Mouse (Mus musculus): ENCODE results near the gene Syngap1.
"Not testable (repeated sequence)": the region's sequence is repeated elsewhere in the genome, so short reads cannot be mapped to it uniquely, and the experiment has no call there.

The Syngap1 gene

DNA sequence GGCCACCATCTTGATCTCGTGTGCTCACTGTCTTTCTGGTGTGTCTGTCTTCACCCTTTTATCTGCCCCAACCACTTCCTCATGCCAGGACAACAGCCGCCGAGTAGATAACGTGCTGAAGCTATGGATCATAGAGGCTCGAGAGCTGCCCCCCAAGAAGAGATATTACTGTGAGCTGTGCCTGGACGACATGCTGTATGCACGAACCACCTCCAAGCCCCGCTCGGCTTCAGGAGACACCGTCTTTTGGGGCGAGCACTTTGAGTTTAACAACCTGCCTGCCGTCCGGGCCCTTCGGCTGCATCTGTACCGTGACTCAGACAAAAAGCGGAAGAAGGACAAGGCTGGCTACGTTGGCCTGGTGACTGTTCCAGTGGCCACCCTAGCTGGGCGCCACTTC, 15.8 kb downstream of the Syngap1 start:
- DNase-seq, result no peak

DNA sequence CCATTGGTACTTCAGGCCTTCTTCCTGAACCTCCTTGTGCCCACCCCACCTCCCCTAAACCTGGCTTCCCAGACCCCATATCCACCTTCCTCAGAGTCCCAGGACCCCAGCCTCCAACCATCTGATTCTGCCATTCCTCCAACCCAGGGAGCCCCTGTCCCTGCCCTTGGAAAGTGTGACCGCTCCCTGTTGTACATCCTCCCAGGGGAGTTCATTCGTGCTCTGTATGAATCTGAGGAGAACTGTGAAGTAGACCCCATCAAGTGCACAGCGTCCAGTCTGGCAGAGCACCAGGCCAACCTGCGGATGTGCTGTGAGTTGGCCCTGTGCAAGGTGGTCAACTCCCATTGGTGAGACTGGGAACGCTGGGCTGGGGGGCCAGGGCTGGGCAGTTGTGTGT, 16.8 kb downstream of the Syngap1 start:
- DNase-seq, result no peak

DNA sequence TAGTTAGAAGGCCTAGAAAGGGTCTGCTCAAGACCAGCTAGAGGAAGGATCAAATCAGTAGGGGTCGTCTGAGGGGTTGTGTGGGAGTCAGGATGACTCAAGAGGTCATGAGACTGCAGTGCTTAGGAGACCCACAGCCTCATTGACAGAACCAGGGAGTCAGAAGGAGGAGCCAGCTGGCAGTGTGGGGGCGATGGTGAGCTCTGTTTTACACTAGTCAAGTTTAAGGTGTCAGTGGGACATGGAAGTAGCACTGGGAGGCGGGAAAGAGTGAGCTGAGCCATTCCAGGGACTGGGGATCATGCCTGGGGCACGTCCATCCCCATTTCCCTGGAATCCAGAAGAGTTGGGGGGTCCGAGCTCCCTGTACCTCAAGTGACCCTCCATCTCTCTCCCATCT, 17.8 kb downstream of the Syngap1 start:
- DNase-seq, result no peak

DNA sequence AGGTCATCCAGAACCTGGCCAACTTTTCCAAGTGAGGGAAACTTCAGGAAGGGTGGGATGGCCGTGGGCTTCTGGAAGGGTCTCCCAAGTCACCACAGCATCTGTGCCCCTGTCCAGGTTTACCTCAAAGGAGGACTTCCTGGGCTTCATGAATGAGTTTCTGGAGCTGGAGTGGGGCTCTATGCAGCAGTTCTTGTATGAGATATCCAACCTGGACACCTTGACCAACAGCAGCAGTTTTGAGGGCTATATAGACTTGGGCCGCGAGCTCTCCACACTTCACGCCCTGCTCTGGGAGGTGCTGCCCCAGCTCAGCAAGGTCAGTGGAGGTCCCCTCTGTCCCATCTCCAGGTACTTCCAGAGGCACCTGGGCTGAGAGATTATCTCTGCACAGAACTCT, 18.8 kb downstream of the Syngap1 start:
- DNase-seq, result no peak

DNA sequence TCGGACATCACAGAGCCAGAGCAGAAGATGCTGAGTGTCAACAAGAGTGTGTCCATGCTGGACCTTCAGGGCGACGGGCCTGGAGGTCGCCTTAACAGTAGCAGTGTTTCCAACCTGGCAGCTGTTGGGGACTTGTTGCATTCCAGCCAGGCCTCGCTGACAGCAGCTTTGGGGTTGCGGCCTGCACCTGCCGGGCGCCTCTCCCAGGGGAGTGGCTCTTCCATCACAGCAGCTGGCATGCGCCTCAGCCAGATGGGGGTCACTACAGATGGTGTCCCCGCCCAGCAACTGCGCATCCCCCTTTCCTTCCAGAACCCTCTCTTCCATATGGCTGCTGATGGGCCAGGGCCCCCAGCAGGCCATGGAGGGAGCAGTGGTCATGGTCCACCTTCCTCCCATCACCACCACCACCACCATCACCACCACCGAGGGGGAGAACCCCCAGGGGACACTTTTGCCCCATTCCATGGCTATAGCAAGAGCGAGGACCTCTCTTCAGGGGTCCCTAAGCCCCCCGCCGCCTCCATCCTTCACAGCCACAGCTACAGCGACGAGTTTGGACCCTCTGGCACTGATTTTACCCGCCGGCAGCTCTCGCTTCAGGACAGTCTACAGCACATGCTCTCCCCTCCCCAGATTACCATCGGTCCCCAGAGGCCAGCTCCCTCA, 20.7 kb downstream of the Syngap1 start:
- no peak for DNase-seq

DNA sequence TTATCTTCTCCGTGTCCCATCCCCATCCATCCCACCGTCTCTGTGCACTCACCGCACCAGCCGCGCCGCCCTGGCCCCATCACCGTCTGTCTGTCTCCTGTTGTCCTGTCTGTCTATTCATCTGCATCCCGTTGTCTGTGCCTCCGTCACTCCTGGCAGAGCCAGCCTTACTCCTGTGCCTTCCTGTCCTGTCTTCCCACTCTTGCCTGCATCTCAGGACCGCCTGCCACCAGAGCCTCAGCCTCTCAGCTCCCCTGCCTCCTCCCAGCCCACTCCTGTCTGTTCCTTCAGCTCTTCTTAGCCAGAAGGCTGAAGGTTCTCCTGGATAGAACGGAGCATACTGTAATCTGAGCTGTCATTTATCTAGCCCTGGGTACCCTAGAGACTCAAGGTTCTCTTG, 25.9 kb downstream of the Syngap1 start:
- DNase-seq, result no peak

DNA sequence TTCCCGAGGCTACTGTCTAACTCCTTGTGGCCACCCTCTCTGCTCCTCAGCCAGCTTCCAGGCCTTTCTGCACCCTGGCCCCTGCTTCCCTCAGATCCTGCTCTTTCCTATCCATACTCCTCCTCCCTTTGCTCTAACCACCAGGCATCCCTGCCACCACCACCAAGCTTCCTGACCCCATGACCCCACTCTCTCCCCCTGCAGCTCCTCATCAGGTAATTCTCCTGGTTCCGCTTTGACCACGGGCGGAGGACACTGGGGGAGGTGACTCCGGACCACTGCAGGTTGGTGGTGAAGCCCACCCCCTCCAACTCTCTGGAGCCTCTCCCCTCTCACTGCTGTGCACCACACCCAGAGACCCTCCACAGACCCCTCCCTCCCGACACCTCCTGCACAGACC, 26.4 kb downstream of the Syngap1 start:
- no peak for DNase-seq

DNA sequence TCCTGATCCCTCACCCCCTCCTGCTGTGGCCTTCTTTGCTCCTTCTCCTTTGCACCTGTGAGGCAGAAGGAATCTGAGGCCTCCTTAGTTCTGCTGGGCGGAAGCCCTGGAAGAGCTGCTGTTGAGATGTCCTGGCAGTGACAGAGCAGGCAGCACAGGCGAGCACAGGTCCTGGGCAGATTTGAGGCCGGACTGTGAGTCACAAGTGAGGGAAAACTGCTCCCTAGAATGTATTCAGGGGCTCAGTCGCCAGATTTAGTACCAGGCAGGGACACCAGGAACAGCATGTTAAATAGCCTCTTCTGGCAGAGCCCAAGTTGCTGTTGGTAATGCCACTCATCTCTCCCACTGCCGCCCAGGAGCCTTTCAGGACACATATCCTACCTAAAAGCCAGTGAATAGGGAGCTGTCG, 27.2 kb downstream of the Syngap1 start:
- no peak for DNase-seq

DNA sequence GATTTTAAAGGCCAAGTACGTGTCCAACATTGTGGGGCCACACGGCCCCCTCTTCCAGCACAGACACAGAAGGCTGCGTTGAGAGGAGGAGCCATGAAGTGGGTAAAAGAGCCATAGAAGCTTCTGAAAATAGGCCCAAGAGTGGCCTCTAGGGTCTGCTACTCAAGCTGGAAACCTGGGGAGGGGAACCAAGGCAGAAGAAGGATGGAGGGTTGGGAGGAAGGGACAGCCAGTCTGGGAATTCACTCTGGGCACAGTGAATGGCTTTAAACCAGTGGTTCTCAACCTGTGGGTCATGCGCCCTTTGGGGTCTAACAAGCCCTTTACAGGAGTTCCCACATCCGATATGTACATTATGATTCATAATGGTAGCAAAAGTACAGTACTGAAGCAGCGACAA, 28.2 kb downstream of the Syngap1 start:
- no peak for DNase-seq

DNA sequence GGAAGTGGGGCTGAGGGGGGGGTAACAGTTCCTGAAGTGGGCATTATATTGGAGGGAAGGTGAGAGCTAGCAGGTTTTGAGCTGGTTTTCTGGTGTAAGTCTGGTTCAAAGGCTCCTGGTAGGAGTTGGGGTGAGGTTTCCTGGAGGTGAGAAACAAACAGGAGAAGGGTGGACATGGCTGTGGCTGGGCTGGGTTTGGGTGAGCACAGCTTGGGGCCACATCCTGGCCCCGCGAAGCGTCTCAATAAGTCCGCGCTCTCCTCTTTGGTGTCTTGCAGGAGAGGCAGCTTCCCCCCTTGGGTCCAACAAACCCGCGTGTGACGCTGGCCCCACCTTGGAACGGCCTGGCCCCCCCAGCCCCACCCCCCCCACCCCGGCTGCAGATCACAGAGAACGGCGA, 29.2 kb downstream of the Syngap1 start:
- no peak for DNase-seq

DNA sequence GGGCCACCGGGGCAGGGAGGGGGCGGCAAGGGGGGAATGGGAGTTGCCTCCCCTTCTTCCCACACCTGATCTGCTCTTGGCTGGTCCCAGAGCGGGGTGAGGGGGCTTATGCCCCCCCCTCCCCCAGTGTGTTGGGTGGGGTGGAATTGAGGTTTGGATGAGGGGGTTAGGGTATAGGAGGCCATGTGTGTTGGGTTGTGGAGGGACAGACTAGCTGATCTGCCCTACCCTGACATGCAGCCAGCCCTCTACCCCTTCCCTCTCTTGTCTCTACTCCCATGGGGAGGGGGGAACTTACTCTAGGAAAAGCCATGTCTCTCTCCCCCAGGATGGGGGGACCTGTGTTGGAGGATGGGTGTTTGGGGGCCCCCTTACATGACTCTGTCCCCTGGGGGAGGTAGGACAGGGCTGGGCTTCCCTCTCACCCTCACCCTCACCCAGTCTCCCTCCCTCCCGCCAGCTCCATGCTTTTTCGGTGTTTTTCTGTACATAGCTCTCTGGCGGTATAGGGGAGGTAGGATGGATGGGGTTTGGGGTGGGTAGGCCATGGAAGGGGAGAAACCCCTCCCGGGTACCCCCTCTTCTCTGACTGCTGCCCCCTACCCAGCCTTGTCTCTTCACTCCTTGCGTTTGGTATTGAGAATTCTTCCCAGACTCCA, 30.3 kb downstream of the Syngap1 start:
- no peak for DNase-seq

DNA sequence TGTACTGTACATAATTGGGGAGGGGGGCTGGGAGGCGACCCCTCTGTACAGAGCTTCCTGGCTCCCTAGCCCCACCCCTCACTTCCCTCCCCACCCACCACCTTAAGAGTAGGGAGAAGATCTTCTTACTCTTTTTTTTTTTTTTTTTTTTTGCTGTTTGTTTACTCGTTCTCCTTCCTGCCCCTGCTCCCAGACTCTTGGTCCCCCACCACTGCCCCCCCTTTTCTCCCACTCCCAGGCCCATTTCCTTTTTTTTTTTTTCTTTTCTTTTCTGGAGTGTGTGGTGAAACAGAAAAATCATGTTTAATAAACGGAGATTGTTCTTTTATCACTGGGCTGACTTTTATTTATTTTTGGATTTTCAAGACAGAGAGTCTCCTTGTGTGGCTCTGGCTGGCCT, 31.1 kb downstream of the Syngap1 start:
- no peak for DNase-seq

DNA sequence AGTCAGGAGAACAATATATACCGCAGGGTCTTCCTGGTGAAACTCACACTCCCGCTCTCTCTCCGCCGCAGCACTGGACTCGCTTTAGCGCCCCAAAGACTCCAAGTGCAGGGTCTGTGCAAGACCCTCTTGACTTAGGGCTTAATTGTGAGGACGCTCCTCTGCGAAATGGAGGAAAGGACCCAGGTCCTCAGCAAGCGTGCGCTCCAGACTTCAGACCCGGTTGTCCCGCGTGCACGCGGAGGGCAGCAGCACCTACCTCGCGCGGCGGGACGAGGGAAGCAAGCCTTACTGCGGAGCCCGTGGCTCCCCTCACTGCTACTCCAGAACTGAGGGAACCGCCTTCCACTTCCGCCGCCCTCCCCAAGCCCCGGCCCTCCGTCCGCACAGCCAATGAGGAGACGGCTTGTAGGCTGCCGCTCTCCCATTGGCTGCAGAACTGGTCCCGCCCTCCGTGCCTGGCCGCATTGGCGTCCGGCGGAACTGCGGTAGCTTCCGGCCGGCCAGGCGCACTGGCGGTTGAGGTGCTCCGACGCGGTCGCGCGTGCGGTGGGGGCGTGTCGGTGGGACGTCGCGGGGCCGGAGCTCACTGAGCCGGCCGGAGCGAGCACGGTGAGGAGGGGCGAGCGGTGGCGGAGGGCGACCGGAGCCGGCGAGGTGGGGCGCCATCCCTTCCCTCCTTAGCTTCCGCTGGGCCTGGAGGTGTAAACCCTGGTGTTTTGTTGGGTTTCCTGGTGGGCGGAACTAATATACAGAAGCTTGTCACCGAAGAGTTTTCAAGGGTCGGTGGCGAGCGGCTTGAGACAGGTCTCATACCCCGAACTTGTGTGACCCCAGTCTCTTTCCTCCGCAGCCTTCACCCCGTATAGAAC, 31.9 kb downstream of the Syngap1 start, which contains the start of gene Zbtb9:
Gene Zbtb9, plus strand, starts transcription at position 465 of the 872 bp plus-strand sequence.
- peak; percentile 95 for DNase-seq

DNA sequence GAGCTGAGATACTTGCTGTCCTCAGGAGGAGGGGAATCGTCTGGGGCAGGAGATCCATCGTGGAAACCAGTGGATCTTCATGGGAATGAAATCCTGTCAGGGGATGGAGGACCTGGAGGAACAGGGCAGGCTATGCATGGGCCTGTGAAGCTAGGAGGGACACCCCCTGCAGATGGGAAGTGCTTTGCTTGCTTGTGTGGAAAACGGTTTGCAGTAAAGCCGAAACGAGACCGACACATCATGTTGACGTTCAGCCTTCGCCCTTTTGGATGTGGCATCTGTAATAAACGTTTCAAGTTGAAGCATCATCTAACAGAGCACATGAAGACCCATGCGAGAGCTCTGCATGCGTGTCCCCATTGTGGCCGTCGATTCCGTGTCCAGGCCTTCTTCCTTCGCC, 33.5 kb downstream of the Syngap1 start:
- no peak for DNase-seq

DNA sequence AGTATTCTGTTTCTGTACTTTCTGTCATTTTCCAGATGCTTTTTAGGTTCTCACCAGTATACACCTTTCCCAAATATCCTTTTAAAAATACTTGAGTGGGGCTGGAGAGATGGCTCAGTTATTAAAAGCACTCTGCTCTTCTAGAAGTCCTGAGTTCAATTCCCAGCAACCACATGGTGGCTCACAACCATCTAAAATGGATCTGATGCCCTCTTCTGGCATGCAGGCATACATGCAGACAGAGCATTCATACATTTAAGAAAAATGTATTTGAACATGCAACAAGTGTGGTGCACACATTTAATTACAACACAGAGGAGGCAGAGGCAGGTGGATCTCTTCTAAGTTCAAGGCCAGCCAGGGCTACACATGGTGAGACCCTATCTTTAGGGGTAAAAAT, 34.4 kb downstream of the Syngap1 start:
- no peak for DNase-seq

DNA sequence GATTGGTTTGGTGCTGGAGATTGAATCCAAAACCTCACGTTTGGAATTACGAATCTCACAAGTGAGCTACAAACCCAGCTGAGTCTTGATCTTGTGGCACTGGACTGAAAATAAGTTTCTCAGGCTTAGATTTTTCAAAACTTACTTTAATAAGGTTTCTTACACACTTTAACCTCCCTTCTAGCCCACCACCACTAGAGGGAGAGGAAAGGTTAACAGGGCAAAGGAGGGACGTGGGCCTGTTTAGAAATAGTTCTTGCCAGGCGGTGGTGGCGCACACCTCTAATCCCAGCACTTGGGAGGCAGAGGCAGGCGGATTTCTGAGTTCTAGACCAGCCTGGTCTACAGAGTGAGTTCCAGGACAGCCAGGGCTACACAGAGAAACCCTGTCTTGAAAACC, 36.3 kb downstream of the Syngap1 start:
- not testable (repeated sequence) for DNase-seq

DNA sequence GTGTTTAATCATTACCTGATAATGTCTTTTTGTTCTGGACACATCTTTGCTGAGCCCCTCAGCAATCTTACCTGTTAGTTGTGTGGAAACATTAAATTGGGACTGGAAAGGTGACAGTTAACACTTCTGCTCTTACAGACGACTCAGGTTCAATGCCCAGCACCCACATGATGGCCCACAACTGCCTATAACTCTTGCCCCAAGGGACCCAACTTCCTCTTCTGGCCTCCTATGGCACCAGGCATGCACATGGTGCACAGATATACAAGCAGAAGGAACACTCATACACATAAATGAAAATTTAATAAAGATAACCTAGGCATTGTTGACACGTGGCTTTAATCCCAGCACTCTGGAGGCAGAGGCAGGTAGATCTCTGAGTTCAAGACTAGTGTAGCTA, 38.4 kb downstream of the Syngap1 start:
- DNase-seq, result peak; percentile 83 to 88

DNA sequence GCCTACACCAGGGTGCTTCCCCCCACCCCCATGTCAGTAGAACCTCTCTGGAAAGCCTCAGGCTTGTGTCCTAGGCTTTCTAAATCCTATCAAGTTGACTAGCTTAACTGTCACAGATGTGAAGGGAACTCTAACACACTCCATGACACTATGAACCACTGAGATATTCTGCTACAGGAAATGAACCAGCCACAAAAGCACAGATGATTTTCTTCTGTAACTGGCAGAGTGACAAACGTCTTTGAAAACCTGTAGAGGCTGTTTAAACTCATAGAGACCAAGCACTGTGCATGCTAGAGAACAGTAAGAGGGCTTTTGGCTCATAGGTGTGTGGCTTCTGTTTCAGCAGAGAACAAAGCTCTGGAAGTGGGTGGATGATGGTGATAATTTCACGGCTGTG, 40.0 kb downstream of the Syngap1 start:
- no peak for DNase-seq

DNA sequence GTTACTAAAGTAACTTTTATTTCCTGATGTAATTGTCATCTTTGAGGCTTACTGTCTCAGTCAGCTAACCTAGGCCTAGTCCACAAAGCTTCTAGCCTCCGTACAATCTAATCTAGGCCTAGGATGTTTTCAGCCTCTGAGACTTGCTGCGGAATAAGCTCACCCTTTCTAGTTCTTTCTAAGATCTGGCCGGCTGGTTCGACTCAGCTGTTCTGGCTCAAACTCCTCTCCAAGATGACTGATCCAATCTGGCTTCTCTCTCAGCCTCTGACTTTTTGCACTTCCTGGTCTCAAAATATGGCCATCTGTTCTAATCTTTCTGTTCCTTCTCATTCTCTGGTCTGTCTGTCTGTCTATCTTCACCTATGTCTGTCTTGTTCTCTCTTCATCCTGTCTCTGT, 42.3 kb downstream of the Syngap1 start:
- DNase-seq, result no peak

DNA sequence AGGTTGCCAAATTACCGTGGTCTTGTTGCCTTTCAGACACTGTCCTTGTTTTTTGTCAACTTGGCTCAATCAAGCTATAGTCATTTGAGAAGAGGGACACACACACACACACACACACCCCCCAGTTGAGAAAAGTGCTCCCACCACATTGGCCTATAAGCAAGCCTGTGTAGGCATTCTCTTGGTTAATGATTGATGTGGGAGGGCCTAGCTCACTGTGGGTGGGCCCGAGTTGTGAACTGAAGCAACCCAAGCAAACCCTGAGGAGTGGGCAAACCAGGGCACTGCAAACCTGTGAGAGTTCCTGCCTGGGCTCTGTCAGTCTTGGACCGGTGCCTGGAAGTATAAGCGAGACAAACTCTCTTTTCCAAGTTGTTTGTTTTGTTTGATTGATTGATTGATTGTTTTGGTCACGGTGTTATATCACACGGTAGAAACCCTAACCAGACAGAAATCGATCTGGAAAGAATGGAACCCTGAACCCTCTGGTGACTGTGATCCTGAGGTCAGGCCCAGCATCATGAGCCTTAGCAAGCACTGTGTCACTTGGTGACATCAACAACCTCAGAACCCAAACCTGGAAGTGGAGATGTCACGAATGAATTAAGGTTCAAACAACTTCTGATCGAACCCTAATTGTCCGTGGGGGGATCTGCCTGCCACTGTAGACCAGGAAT, 44.6 kb downstream of the Syngap1 start:
- no peak for DNase-seq

DNA sequence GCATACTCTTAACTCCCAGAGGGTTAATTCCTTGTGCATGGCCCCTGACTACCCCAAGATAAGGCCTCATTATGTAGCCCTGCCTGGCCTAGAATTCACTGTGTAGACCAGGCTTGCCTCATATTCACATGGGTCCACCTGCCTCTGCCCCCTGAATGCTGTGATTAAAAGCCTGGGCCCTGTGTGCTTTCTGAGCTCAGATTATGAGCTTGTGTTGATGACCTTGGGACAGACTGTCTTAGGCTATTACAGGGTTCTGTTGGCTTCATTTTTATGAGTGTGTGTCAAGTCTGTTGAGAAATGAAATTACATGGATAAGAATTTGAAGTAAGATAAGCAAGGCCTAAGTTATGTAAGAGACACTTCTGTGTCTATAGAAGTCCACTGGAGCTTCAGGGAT, 49.5 kb downstream of the Syngap1 start:
- no peak for DNase-seq

DNA sequence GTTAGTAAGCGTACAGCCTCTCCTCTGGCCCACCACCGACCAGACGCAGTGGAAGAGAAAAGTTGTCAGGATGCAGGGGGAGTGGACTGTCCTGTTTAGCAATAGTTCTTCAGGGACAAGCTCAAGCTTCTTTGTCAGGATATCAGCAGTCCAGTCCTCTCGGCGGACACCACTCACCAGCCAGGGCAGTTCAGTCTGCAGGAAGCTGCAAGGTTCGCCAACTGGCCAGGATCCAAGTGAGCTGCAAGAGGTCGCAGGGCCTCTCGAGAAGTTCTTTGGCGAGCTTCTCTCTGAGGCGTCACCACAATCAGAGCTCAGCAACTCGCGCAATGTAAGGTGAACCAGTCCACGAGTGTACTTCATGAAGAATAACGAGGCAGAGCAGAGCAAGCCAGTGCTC, 53.4 kb downstream of the Syngap1 start:
- DNase-seq, result no peak

DNA sequence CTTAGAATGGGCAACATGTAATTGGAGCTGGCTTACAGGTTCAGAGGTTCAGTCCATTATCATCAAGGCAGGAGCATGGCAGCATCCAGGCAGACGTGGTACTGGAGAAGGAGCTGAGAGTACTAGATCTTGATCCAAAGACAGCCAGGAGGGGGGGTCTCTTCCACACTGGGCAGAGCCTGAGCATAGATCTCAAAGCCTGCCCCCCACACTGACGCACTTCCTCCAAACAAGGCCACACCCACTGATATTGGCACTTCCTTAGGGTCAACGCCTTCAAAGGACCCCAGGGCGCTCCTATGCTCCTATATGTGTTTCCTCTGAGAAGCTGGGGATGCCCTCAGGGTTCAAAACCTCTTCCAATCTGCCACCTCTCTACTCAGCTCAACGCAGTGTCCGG, 54.0 kb downstream of the Syngap1 start:
- DNase-seq, result no peak

Measured in B cell, adult 2 months (primary cell).